Comparison of ENCODE assay signal across 18 mouse cellular contexts in the genomic region with DNA sequence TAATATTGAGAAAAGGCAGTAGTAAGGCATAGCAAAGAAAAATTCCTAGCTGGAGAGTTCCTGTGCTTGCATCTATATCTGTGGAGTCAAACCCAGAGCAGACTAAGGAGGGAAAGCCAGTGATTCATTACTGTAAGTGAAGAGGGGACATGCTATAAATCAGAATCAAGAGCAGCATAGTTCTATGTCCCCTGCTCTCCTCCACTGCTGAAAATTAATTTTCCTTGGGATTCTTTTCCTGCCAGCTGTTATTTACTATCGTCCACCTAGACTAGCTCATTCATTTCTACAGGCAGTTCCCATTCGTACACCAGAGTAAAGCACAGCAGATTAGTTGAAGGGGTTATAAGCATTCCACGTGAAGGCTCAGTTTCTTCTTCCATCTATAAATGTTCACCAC.
"Had no signal": no experiment of that assay in that cellular context is flagged by ENCODE, and none has a peak within 500 bp of the region (broad histone marks: within the 10 kb centered on the region; RNA-seq: fewer than 3 reads in every experiment).

No protein-coding gene starts in this region.

- DNase-seq: liver, postnatal 0 days; lung, adult 2 months; lung, postnatal 14 days; lung, postnatal 36 days; right cerebral cortex, postnatal 14 days; thymus, adult 2 months; thymus, postnatal 25 days; thymus, postnatal 4 days had no signal

- H3K4me1 ChIP-seq: liver, embryonic 15.5 days; lung, embryonic 15.5 days; megakaryocyte, embryonic 14.5 days; midbrain, embryonic 13.5 days; midbrain, embryonic 15.5 days; stomach, embryonic 15.5 days had no signal

- ATAC-seq: liver, postnatal 0 days; lung, postnatal 0 days; midbrain, embryonic 13.5 days; midbrain, embryonic 15.5 days had no signal

- H3K4me2 ChIP-seq: liver, embryonic 15.5 days; lung, embryonic 15.5 days; midbrain, embryonic 11.5 days; midbrain, embryonic 13.5 days; midbrain, embryonic 15.5 days; stomach, embryonic 15.5 days had no signal

- H3K9ac ChIP-seq: liver, embryonic 15.5 days; liver, postnatal 0 days; lung, embryonic 15.5 days; midbrain, embryonic 13.5 days; midbrain, embryonic 15.5 days; stomach, embryonic 15.5 days had no signal

- H3K27ac ChIP-seq: liver, embryonic 15.5 days; lung, embryonic 15.5 days; macrophage; midbrain, embryonic 13.5 days; midbrain, embryonic 15.5 days; stomach, embryonic 15.5 days; stomach, postnatal 0 days had no signal

- H3K4me3 ChIP-seq: liver, embryonic 15.5 days; lung, embryonic 15.5 days; megakaryocyte, embryonic 14.5 days; midbrain, embryonic 13.5 days; midbrain, embryonic 15.5 days; stomach, embryonic 15.5 days had no signal

- H3K27me3 ChIP-seq: liver, embryonic 15.5 days; lung, embryonic 15.5 days; megakaryocyte, embryonic 14.5 days; midbrain, embryonic 13.5 days; midbrain, embryonic 15.5 days; stomach, embryonic 15.5 days had no signal

- H3K9me3 ChIP-seq: liver, embryonic 15.5 days; lung, embryonic 15.5 days; megakaryocyte, embryonic 14.5 days; midbrain, embryonic 13.5 days; midbrain, embryonic 15.5 days; stomach, embryonic 15.5 days had no signal

- H3K36me3 ChIP-seq: liver, embryonic 15.5 days; lung, embryonic 15.5 days; midbrain, embryonic 13.5 days; midbrain, embryonic 15.5 days; stomach, embryonic 15.5 days had no signal
